Mouse (Mus musculus): Measurements from ENCODE around the gene Magohb.
A peak's percentile ranks its signal among the peaks of the same experiment; 100 is the strongest.

DNA sequence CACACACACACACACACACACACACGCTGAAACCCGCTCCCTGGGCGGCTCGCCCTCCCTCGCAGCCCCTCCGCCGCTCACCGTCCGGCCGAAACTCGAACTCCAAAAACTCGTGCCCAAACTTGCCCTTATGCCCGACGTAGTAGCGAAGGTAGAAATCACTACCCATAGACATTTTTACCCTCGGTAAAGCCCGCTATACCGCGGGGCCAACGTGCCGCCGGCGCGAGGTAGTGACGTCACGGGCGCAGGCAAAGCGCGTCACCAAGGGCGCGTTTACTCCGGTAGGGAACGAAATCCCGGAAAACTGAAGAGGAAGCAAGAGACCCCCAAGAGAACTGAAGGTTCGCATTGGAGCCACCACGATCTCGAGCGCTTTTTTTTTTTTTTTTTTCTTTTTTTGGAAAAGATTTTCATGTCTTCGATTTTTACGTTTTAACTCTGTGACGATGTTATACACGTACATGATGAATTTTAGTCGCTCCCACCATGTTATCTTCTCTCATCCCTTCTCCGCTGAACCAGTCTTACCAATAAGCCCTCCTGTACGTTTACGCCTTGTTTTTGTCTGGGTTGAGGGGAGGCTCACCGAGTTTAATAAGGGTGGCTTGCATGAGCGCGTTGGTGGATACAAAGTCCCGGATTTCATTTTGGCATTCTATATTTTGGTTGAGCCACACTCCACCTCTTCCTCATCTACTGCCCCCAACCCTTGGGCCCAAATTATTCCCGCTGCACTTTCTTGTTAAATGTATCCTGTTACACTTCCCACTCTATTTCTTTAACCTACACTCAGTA, at the start of gene Magohb:
- no peak for TF ChIP-seq CTCF (IDR thresholded peaks at IDR 0.05; ENCODE audit: insufficient read depth, low read length)
- TF ChIP-seq POLR2A (IDR thresholded peaks at IDR 0.05; ENCODE audit: borderline replicate concordance, extremely low read depth, low read depth, low read length) = peak; percentile 40; the same call in 1 of the 2 replicates
